Mouse (Mus musculus) C2C12 (cell line): Measurements from ENCODE around the gene Cep70.

ENCODE experiments used
- CEBPB ChIP-seq: IDR thresholded peaks from one replicate; pipeline ENCODE4 v1.6.1; 2011; ENCODE audit warnings: low read depth, mild to moderate bottlenecking, control low read depth, moderate library complexity
- CTCF ChIP-seq: IDR thresholded peaks from one replicate; pipeline ENCODE4 v1.5.1; 2011; ENCODE audit not compliant: control insufficient read depth, insufficient read depth, insufficient read length

DNA sequence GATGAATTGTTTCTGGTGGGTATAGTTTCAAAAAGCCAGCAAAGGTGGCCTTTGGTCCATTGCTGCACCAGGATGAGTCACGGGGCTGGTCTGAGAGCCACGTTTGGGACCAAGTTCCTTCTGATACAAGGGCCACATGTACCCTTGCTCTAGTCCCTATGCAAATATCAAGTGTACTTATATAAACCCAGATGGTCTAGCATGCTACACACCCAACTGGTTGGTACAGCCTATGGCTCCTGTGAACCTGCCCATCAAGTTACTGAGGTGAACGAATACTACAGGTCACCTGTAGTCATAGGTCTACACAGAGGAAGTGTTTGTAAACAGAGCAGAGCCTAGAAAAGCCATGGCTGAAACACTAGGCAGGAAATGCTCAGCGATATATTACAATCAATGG is 93.4 kb downstream of the Cep70 start:
- TF ChIP-seq CTCF = no peak
- TF ChIP-seq CEBPB = no peak
